7 mouse cellular contexts compared by ENCODE assay signal in the genomic region with DNA sequence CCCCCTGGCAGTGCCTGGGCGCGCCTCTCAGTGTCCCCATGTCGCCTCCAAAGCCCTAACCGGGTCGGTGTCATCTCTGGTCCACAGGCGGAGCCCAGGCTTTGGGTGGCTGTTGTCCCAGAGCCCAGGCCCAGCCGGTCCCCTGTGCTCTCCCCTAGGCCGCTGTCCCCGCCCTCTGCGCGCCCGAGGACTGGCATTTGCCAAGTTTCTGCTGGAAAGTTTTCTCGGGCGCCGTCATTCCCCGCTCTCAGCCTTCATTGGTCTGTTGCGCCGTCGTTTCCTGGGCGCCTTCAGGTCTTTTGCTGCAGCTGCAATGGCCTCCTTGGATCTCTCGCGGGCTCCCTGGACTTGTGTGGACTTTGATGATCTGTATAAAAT. TPM values are rescaled to one million over a fixed set of nuclear protein-coding genes. Genes with fewer than 3 reads are reported as not detected.
DNase-seq lines count a peak whose midpoint lies in the region; ATAC-seq and TF ChIP-seq lines count a peak whose summit lies in the region.

No protein-coding gene starts in this region.

- H3K27ac ChIP-seq in bone marrow, adult 2 months (ENCODE audit: control insufficient read depth, insufficient read depth, low read depth, low read length, poor library complexity), result peak overlapping the region; percentile 14; the same call in 1 of the 2 replicates
- H3K27ac ChIP-seq in embryonic facial prominence, embryonic 14.5 days (replicated peaks; ENCODE audit: low read depth, low read length), result peak overlapping the region; percentile 97
- H3K27ac ChIP-seq in limb, embryonic 13.5 days, result peak overlapping the region; percentile 99
- H3K27ac ChIP-seq in midbrain, embryonic 16.5 days (ENCODE audit: low read length), result peak overlapping the region; percentile 77
- H3K27ac ChIP-seq in stomach, embryonic 14.5 days (ENCODE audit: low read length), result peak overlapping the region; percentile 99

- H3K27me3 ChIP-seq in embryonic facial prominence, embryonic 14.5 days (replicated peaks; ENCODE audit: control insufficient read depth, insufficient read depth, low read length), result no peaks in the 10 kb centered on the region
- H3K27me3 ChIP-seq in limb, embryonic 13.5 days, result no peaks in the 10 kb centered on the region
- H3K27me3 ChIP-seq in midbrain, embryonic 16.5 days (ENCODE audit: control insufficient read depth, insufficient read depth, low read depth, low read length), result no peaks in the 10 kb centered on the region
- no peaks in the 10 kb centered on the region for H3K27me3 ChIP-seq in stomach, embryonic 14.5 days (ENCODE audit: control insufficient read depth, insufficient read depth, low read length)

- no peaks in the 10 kb centered on the region for H3K9me3 ChIP-seq in embryonic facial prominence, embryonic 14.5 days (ENCODE audit: control insufficient read depth, low read length)
- H3K9me3 ChIP-seq in limb, embryonic 13.5 days, result peaks cover 3% of the 10 kb centered on the region; the same call in 1 of the 2 replicates
- H3K9me3 ChIP-seq in midbrain, embryonic 16.5 days (replicated peaks; ENCODE audit: control insufficient read depth, low read length, poor library complexity, severe bottlenecking), result no peaks in the 10 kb centered on the region
- no peaks in the 10 kb centered on the region; the same call in 1 of the 2 replicates for H3K9me3 ChIP-seq in stomach, embryonic 14.5 days (ENCODE audit: control insufficient read depth, low read depth, low read length)

- H3K4me1 ChIP-seq in bone marrow, adult 2 months (ENCODE audit: control insufficient read depth, insufficient read depth, low read length), result no peaks in the 10 kb centered on the region
- H3K4me1 ChIP-seq in embryonic facial prominence, embryonic 14.5 days (ENCODE audit: control insufficient read depth, insufficient read depth, low read length), result peaks cover 14% of the 10 kb centered on the region; the same call in 1 of the 2 replicates
- H3K4me1 ChIP-seq in limb, embryonic 13.5 days, result peaks cover 22% of the 10 kb centered on the region
- H3K4me1 ChIP-seq in midbrain, embryonic 16.5 days (ENCODE audit: control insufficient read depth, insufficient read depth, low read length), result peaks cover 7% of the 10 kb centered on the region
- peaks cover 16% of the 10 kb centered on the region for H3K4me1 ChIP-seq in stomach, embryonic 14.5 days (ENCODE audit: control insufficient read depth, insufficient read depth, low read length)

- no peaks in the 10 kb centered on the region for H3K36me3 ChIP-seq in embryonic facial prominence, embryonic 14.5 days (ENCODE audit: control insufficient read depth, insufficient read depth, low read length)
- H3K36me3 ChIP-seq in limb, embryonic 13.5 days, result peaks cover 3% of the 10 kb centered on the region; the same call in 1 of the 2 replicates
- no peaks in the 10 kb centered on the region for H3K36me3 ChIP-seq in midbrain, embryonic 16.5 days (ENCODE audit: control insufficient read depth, insufficient read depth, low read length)
- H3K36me3 ChIP-seq in stomach, embryonic 14.5 days (ENCODE audit: control insufficient read depth, insufficient read depth, low read length), result no peaks in the 10 kb centered on the region

- peak; percentile 93 for ATAC-seq in embryonic facial prominence, embryonic 14.5 days (ENCODE audit: low read depth)
- ATAC-seq in limb, embryonic 13.5 days (ENCODE audit: low FRiP score, low read depth), result peak; percentile 90
- ATAC-seq in midbrain, embryonic 16.5 days, result peak; percentile 88
- peak; percentile 87 for ATAC-seq in stomach, embryonic 14.5 days (ENCODE audit: insufficient number of reproducible peaks, insufficient read depth, low FRiP score, low read depth)

- H3K9ac ChIP-seq in embryonic facial prominence, embryonic 14.5 days (ENCODE audit: low read depth, low read length), result peak overlapping the region; percentile 87
- H3K9ac ChIP-seq in limb, embryonic 13.5 days, result peak overlapping the region; percentile 93
- peak overlapping the region; percentile 75 for H3K9ac ChIP-seq in midbrain, embryonic 16.5 days (ENCODE audit: low read depth, low read length)
- H3K9ac ChIP-seq in stomach, embryonic 14.5 days (replicated peaks; ENCODE audit: low read depth, low read length), result peak overlapping the region; percentile 92

- TF ChIP-seq CTCF in bone marrow, adult 2 months (IDR thresholded peaks at IDR 0.05; ENCODE audit: control insufficient read depth, insufficient read depth, low read length), result no peak

- WGBS in bone marrow, adult 2 months, result 9% methylated on average over 22 of the region's 22 CpGs
- WGBS in embryonic facial prominence, embryonic 14.5 days, result 0% methylated on average over 18 of the region's 22 CpGs
- under 1% methylated on average over 22 of the region's 22 CpGs for WGBS in limb, embryonic 13.5 days
- 1% methylated on average over 22 of the region's 22 CpGs for WGBS in midbrain, embryonic 16.5 days
- under 1% methylated on average over 22 of the region's 22 CpGs for WGBS in stomach, embryonic 14.5 days

- peak; percentile 92 for DNase-seq in embryonic facial prominence, embryonic 14.5 days (ENCODE audit: low spot score)
- peak; percentile 88 for DNase-seq in heart, adult 8-10 months (ENCODE audit: low spot score)
- DNase-seq in kidney, adult 8-10 months, result peak; percentile 91 to 93

- H3K4me3 ChIP-seq in bone marrow, adult 2 months (replicated peaks; ENCODE audit: control insufficient read depth, low read depth, low read length), result no peak overlapping the region
- H3K4me3 ChIP-seq in embryonic facial prominence, embryonic 14.5 days (ENCODE audit: low read depth, low read length), result peak overlapping the region; percentile 64
- peak overlapping the region; percentile 77 for H3K4me3 ChIP-seq in limb, embryonic 13.5 days
- H3K4me3 ChIP-seq in midbrain, embryonic 16.5 days (ENCODE audit: low read depth, low read length), result peak overlapping the region; percentile 63
- peak overlapping the region; percentile 83 for H3K4me3 ChIP-seq in stomach, embryonic 14.5 days (ENCODE audit: low read depth, low read length)

- TF ChIP-seq POLR2A in bone marrow, adult 2 months (IDR thresholded peaks at IDR 0.05; ENCODE audit: borderline replicate concordance, control insufficient read depth, low read depth, low read length), result no peak

- H3K4me2 ChIP-seq in embryonic facial prominence, embryonic 14.5 days (ENCODE audit: low read depth, low read length), result peak overlapping the region; percentile 68
- peak overlapping the region; percentile 73 for H3K4me2 ChIP-seq in limb, embryonic 13.5 days (replicated peaks)
- peak overlapping the region; percentile 97 for H3K4me2 ChIP-seq in midbrain, embryonic 16.5 days (ENCODE audit: low read length)
- H3K4me2 ChIP-seq in stomach, embryonic 14.5 days (replicated peaks; ENCODE audit: low read depth, low read length), result peak overlapping the region; percentile 52

RNA-seq across cellular contexts. Expression of a gene that starts 0.8 kb away (rescaled TPM):
- 5.9 and 6.2 TPM in 2 replicates for polyA plus RNA-seq in bone marrow, adult 2 months (2011; ENCODE audit: insufficient read depth, insufficient read length, low replicate concordance, missing spikeins)
- polyA plus RNA-seq in embryonic facial prominence, embryonic 14.5 days (2014; fragmentation: Nextera tagmentation; extraction: Ambion mirVana), result 93.4 and 95.4 TPM in 2 replicates
- total RNA-seq in heart, adult 8-10 months (2022), result 10 to 100 TPM; 42.6 to 46.1 (median 44.5) TPM
- 95.6 and 108 TPM in 2 replicates for polyA plus RNA-seq in limb, embryonic 13.5 days (2015; fragmentation: Nextera tagmentation; extraction: Ambion mirVana)
- 24.5 and 24.9 TPM in 2 replicates for polyA plus RNA-seq in midbrain, embryonic 16.5 days (2015; fragmentation: Nextera tagmentation; extraction: Ambion mirVana)
- 128 and 135 TPM in 2 replicates for polyA plus RNA-seq in stomach, embryonic 14.5 days (2014; fragmentation: Nextera tagmentation; extraction: Ambion mirVana)

Comparison
In these comparisons a context has a peak if more than half of its experiments do, and no peak if none do; other contexts are left out.
1. H3K27ac ChIP-seq: peak in every context shown above with its lines; median percentile 99 in limb, embryonic 13.5 days; 99 in stomach, embryonic 14.5 days; 97 in embryonic facial prominence, embryonic 14.5 days; 77 in midbrain, embryonic 16.5 days; 14 in bone marrow, adult 2 months.